Mouse (Mus musculus): ENCODE measurements around the gene Ptprm. TPM values are rescaled to one million over a fixed set of nuclear protein-coding genes. Genes with fewer than 3 reads are reported as not detected.

Ptprm gene
- polyA plus RNA-seq, 1 experiment, result not detected

DNA sequence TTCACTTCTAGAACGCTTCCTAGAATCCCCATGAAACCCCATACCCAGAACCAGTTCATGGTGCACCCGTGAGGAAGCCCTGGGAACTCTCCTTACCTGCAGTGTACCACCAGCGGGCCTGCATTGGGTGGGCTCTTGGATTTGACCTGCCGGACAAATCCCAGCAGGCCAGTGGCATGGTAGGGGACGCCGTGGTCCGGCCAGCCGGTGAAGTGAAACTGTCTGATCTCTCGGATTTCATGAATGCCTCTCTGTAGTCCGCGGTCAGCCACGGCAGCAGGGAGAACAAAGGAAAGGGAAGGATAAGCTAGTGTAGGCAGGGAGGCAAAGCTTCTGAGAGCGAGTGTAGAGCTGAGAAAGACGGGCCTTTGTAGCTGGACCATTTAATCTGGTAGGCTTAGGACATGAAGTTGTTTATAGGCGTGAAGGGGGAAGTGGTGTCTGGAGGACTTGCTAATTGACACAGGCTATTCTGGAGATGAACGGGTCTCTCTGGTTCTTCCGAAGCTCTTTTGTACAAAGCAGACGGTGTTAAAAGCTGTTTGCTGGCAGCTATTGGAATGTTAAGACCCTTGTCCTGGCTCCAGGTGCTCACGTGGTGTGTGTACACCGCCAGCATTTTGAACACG is 660.5 kb downstream of the Ptprm start:
- TF ChIP-seq GATA1 (IDR thresholded peaks at IDR 0.05; ENCODE audit: low read length), result no peak

DNA sequence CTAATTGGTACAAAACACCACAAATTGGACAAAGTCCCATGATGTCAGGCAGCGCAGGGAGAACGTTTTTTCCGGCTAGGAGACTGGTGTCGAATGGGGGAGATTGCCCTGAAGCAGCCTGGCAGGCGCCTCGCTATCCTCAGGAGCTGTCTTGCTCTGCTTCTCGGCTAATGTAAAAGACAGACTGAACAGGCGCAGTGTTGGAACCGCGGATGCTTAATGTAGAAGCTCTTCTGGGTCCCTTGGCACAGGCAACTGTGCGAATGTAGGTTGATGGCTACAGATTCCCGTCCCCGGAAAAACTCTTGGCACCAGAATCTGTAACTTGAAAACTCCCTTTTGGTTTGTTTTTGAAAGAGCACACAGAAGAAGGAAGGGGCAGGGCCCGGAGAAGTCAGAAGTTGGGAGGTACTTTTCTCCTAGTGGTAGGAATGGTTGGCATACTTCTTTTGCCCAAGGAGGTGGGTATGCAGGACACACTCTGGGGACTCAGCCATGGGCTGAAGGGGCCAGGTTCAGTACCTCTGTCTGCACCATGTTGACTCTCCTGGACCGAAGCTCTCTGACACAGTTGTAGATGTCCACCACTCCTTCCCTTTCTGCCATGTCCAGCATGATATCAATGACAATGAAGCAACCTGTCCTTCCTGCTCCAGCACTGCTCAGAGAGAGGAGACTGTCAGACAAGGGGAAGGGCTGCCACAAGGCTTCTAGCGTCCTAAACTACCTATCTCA is 661.1 kb downstream of the Ptprm start:
- no peak for TF ChIP-seq GATA1 (IDR thresholded peaks at IDR 0.05; ENCODE audit: low read length)

DNA sequence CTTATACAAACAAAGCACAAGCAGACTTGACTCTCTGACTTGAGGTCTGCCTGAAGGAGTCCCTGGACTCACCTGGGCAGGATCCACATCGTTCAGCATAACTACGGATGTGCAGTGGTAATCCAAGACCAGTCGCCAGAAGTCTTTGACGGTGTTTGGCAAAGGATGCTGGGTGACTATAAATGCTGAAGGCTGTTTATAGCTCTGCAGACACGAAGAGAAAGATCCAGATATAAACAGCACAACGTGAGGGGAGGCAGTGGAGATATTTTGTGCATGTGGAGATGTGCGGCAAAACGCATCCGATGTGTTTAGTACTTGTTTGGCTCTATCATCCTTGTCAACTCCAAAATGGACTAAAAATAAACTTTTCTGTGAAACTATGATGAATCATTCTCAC is 666.1 kb downstream of the Ptprm start:
- TF ChIP-seq GATA1 (IDR thresholded peaks at IDR 0.05; ENCODE audit: low read length), result no peak

DNA sequence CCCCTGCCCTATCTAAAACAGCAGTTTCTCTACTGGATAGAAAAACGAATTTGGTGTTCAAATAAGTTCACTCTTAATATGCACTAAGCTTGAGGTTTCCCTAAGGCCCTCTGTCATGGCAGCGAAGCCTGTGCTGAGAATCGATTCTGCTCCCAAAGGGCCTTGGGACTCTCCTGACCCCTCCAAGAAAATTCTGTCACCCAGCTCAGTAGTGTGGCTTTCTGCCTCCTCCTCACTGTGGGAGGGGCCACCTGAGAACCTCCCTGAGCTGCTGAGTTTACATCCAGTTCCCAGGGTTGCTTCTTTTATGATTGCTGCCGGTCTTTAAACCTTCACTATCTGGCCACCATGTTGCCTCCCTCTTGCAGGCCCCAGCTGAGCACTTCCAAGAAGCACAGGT is 666.7 kb downstream of the Ptprm start:
- no peak for TF ChIP-seq GATA1 (IDR thresholded peaks at IDR 0.05; ENCODE audit: low read length)

DNA sequence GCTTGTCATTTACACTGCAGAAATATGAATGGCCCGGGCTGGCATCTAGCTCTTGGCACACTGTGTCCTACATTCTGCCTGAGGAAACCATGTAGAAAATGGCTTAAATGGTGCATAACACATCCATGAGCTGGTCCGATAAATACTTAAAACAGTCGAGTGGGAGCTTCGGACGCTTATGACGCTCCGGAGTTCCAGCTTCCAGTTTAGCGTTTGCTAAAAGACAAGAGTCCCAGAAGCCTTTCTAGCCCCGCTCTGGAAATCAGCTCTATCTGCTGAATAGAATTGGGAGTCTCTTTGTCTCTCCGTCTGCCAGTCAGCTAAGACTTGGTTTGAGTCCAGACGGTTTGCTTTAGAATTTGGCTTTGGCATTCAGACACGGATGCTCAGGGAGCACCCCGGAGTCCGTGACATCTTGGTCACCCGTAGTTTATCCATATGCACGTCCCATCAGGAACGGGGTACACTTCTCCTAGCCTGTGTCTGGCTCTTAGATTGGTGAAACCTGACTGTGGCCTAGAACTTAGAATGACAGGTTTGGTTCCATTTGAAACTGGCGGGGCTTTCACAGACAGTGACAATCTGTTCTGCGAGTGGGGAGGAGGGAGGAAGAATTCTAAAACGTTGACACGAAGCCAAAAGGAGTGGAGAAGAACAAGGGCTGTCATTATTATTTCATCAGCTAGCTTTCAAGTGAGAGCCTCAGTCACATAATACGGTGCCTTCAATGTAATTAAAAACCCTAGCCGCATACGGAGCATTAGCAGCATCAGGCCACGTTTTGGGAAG is 667.4 kb downstream of the Ptprm start:
- TF ChIP-seq GATA1 (IDR thresholded peaks at IDR 0.05; ENCODE audit: low read length), result no peak

DNA sequence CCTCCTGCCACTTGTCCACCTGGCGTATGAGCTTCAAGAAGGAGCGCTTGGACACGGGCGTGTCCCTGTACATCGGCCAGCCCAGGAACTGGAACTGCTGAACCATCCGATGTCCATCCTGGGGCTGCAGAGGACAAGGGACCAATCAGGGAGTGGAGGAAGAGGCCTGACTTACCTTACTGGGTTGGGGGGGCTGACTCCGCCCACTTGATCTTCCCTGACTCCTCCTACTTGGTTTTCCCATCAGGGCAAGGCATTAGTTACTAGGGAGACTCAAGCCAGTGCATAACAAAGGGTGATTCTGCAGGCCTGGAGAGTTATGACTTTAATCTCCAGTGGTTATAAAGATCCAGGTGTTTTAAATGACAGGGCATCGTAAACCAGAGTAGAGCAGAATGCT is 670.8 kb downstream of the Ptprm start:
- no peak for TF ChIP-seq GATA1 (IDR thresholded peaks at IDR 0.05; ENCODE audit: low read length)

DNA sequence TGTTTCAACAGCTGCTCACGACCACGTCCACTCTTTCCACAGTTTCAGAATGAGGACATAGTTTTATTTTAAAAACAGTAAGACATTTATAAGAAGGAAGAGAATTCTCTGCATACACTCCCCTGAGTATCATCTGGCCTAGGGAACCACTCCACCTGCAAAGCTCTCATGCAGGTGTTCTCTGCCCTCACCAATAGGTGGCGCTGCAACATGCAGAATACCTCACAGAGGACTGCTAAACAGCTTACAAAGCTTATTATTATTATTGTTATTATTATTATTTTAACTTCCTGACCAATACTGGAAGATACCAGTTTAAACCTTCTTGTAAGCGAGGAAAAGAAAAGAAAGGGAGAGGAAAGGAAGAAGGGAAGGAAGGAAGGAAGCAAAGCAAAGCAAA is 673.6 kb downstream of the Ptprm start:
- no peak for TF ChIP-seq GATA1 (IDR thresholded peaks at IDR 0.05; ENCODE audit: low read length)

DNA sequence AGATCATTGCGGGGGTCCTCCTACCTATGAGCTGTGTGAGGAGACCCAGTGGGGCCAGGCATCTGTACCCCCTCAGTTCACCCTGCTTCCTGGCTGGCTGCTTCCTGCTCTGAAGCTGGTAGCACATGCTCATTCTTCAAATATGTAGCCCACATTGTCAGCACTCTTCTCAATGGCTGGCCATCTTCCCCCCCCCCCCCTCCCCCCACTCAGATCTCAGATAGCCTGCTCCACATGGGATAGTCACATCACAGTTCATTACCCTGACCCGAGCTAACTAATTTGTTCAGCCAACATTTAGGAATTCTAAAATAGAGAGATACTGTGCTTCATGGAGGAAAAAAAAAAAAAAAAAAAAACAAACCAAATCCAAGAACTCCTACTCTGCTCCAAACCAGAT is 679.6 kb downstream of the Ptprm start:
- TF ChIP-seq GATA1 (IDR thresholded peaks at IDR 0.05; ENCODE audit: low read length), result no peak

DNA sequence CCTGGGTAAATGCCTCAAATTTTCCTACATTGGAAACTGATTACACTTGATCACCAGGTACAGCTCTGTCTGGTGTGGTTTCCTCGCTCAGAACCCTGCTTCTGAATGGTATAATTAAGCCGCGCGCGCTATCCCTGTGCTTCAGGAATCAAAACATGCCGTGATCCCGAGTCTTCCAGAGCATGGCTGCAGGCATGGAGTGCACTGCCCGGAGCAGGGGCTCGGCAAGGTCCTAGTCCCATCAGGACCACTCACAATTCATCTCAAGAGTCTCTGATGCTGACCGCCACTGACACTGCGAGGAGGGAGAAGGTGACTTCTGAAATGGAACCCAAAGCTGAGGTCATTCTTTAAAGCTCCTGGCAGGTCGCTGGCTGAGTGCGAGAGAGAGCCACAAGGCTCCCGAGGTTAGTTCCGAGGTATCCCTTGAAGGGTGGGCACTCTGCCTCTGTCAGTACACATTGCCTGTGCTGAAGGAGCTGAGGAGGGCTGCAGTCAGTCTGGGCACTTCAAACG is 682.5 kb downstream of the Ptprm start:
- no peak for TF ChIP-seq GATA1 (IDR thresholded peaks at IDR 0.05; ENCODE audit: low read length)

DNA sequence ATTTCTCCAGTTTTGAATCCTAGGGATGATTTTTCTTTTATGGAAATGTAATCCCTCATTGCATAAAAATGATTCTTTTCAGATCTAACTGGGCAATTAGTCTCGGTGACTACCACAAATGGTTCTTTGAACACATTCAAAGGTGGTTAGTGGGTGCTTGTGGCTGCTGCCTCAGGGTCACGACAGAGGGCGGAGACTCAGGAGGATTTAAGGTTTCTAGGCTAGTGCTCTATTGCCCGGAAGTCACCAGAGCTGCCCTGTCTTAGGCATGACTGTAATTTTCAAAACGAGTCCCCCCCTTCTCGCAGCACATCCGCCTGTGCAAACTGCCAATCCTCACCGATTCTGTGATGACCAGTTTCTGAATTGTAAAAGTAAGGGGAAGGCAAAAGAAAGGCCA is 683.0 kb downstream of the Ptprm start:
- TF ChIP-seq GATA1 (IDR thresholded peaks at IDR 0.05; ENCODE audit: low read length), result no peak

DNA sequence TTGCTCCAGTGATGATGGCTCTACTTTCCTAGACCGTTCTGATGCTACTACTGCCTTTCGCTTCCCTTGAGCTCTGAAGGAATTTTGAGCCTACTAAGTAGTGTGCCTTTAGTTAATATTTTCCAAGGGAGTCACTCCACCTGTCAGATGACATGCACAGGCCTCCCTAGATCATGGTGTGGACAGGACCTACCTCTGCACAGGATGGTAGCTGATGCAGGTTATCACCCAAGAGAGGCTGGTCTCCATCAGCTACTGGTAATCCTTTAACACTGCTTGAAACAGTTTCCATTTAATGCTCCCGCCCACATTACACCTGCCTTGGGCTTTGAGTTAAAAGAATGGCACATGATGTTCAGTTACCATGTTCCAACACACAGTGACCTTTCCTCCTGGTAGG is 688.5 kb downstream of the Ptprm start:
- no peak for TF ChIP-seq GATA1 (IDR thresholded peaks at IDR 0.05; ENCODE audit: low read length)

DNA sequence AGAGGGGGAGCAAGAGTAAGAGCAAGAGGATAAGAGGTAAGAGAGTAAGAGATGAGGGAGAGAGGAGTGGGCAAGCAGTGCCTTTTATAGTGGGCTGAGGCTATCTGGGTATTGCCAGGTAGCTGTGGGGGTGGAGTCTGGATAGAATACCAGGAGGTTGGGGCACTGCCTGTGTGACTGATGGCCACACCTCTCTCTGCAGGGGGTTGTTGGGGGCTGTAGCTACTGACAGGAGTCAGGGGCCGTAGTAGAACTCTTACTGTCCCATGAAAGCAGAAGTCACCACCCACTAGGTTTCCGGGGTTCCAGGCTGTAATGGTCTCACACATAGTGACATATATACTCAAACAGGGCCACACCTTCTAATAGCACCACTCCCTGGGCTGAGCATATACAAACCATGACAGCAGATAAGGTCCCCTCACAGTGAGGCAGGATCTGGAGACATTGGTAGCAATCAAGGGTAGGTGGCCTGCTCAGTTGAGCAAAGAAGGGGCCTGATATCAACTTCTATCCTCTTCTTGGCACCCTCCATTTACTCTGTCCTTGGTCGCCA is 689.0 kb downstream of the Ptprm start:
- no peak for TF ChIP-seq GATA1 (IDR thresholded peaks at IDR 0.05; ENCODE audit: low read length)

DNA sequence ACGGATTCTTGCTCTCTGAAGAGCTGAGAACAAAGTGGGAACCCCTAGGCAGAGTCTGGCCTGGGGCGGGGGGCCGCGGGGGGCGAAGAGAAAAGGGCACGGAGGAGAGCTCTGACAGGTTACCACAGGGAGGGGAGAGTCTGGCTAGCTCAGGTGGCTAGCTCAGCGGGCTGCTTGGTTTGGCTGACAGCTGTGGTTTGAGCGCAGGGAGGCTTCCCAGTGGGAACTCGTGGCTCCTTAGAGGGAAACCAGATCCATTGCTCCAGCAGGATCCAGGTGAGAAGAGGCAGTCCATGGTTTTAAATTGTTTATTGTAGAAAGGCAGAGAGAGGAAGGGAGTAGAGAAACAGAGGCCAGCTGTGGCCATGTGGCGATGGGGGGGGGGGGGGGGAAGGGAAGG is 689.5 kb downstream of the Ptprm start:
- TF ChIP-seq GATA1 (IDR thresholded peaks at IDR 0.05; ENCODE audit: low read length), result no peak

DNA sequence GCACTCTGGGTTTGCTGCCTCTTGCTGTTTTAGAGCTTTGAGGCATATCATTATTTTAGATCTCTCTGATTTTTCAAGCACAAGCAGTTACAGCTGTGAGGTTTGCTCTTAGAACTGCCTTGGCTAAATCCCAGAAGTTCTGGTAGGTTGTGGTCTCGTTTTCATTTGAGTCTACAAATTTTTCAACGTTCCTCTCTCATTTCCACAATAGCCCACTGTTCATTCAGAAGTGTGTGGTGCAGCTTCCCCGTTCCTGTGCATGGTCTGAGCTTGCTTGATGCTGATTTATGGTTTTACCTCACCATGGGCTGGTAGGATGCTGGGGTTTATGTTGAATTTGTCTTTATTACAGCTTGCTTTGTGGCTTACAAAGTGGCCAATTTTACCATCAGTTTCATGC is 695.0 kb downstream of the Ptprm start:
- no peak for TF ChIP-seq GATA1 (IDR thresholded peaks at IDR 0.05; ENCODE audit: low read length)

DNA sequence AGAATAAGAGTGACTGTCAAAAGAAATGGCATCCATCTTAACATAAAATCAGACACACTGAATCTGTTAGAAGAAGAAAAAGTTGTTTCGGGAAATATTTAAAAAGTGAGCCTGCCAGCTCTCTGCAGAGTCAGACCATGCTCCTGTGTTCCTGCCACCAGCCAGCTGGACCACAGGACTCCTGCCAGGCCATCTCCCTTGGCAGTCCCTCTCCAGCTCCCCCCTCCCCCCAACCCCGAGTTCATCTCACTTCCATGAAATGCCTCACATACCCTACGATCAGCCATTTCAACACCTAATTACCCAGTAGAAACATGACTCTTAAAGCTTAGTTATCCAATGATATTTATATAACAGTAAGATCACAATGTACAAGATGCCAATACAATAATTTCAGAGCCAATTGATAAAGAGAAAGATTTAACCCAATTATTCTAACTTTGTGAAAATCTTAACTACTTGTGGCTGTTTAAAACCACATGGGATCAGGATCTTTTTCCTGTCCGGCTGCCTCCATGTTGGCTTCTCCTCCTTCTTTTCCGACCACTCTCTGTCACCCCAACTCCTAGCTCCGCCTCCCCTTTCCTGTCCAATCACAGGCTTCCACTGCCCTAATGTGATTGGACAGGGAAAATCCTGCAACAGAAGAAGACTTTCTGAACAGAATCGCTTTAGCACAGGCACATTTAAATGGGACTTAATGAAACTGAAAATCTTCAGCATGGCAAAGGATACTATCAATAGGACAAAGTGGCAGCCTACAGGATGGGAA is 716.1 kb downstream of the Ptprm start:
- no peak for TF ChIP-seq GATA1 (IDR thresholded peaks at IDR 0.05; ENCODE audit: low read length)
